Mouse (Mus musculus): ENCODE data around the gene Fchsd2. TPM values are rescaled to one million over a fixed set of nuclear protein-coding genes. Genes with fewer than 3 reads are reported as not detected.

The Fchsd2 gene
- 1 to 10 TPM; 4.4 to 4.8 TPM for total RNA-seq (2021)
- long read RNA-seq, experiment 1, partial matches to known transcripts: 0 of 3 reads
- long read RNA-seq, experiment 1, other reads (novel, unspliced or antisense): 1 of 3 reads
- long read RNA-seq, experiment 2, partial matches to known transcripts: 2 of 2 reads
- long read RNA-seq, experiment 2, other reads (novel, unspliced or antisense): 0 of 2 reads

DNA sequence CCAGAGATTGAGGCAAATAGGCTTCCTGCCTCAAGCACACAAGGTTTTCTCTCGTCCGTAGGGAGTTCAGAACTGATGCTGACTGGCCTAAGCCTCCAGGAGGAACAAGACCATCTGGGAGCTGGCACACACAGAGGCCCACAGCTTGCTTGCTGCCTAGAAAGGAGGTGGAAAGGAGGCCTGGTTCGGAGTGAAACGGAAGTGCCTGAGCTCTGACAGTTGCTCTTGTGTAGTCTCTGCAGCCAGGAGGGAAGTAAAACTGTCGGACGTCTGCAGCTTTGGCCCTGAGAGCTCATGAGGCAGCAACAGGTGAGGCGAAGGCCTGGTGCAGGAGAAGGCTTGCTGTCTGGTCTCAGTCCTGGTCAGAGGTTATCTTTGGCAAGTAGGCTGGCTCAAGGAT, at the start of gene Fchsd2:
TSS of gene Fchsd2 (plus strand) at position 246 of the 400 bp plus-strand sequence.
- intact Hi-C loops (cut with DNase I): no loop called here

DNA sequence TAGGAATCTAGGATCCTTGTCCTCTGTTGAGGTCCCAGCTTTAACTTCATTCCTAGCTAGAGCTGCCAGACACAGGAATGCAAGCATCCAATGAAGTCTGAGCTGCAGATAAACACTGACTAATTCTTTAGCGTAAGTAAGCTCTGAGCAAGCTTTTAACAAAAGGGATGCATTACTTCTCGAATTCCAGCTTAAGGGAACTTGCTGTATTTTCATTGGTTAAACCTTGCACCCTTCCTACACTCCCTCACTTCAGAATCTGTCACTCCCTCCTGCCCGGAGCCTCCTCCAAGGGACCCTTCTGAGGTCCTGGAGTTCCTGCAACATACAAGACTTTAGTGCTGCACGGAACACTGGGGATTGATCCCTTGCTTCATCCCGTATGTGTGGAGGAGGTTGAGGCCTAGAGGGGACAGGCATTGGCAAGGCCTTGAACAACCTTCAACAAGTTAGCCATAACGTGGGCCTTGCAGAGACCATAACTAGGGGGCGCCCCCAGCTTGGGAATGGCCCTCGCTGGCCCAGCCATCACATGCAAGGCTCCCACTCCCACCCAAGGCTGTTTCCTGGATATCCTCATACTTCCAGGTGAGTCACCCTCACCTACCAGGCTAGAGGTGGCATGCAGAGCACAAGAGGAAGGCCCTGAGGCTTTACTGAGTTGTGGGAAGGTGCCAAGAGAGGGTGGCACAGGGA, 48.7 kb upstream of the Fchsd2 start:
- intact Hi-C loops (cut with DNase I): no loop called here
- no peak for DNase-seq

More for the DNA sequence above, at the start of gene Fchsd2:
- no peak for DNase-seq

DNA sequence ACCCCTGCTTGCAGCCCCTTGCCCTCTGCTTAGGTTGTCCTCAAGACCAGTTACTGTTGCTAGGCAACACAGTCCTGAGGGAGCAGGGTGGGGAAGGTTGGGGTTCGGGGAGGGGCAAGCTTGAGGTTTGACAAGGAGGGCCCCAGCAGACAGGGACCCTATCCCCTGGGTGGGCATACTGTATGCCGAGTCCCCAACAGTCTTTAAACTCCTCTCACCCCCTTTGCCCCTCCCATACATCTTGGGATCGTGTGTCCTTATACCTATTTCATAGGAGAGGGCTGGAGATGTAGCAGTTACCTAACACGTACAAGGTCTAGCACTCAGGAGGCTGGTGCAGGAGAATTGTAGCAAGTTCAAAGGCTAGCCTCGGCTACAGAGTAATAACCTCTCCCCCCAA, 44.4 kb upstream of the Fchsd2 start:
- intact Hi-C loops (cut with DNase I): no loop called here
- DNase-seq: no peak

DNA sequence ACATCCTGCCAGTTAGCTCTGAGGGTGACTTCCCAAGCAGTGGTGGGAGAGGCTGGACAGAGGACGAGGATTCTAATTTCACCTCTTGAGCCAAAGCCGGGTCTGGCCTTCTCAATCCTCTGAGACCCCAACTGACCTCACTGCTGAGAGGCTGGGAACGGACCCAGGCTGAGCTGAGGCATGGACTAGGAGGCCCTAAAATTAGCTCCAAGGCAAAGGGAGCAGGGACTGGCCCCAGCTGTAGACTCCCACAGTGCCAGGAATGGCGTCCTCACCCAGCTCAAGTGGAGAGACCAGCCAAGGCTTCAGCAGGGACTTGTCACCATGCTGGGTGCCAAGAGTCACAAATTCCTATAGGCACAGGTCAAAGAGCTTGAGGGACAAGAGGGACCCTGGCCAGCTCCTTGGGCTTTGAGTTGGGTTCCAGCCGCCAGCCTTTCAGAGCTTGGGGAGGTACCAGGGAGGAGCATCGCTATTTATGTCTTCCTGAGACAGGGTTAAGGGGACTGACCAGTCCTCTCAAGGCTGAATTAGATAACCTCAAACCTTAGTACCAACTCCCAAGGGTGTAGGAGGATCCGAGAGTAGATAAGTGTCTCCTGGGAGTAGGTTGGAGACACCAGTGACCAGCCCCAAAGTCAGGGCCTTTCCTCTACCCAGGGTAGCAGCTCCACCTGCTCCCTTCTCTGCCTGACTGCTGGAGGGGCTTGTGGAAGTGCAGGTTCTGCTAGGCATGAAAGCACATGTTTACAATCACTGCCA, 43.2 kb upstream of the Fchsd2 start:
- intact Hi-C loops (cut with DNase I): loop anchor here (2.0 to 10.0 kb wide), 3 partner anchors 37 to 145 kb away; partner anchors contain the start of gene P2ry2
- DNase-seq: peak; percentile 70 to 79

DNA sequence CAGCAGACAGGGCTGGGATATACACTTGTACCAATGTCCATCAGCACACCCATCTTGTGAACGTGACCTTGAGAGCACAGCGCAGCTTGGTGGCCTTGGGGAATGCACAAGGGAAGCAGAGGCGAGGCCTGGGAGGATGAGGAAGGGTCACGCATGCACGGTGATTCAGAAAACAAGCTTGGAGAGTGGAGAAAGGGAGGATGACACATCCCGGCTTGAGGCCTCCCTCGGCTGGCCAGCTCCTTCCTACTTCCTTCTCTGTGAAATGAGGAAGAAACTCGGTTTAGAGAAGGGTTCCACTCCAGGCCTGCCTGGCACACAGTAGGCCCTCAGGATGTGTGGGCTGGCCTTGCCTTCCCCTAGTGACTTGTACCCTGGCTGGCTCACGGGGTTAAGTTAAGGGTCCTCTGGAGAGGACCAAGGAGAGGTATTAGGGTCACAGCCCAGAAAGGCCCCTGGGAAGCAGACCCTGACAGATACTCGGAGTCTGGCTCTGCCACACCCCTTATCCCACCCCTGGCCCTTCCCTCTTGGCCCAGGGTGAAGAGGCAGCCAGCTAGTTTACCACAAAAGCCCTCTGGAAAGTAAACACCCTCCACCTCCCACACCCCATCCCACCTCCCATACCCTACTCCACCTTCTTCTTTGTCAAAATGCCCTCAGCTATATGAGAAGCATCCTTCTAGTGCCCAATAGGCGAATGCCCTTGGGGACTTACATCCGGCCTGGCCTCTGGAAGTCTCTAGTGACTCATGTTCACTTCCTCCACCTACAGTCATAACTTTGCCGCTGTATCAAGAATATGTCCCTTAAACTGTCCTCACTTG, 41.7 kb upstream of the Fchsd2 start:
- DNase-seq: no peak
- intact Hi-C loops (cut with DNase I): loop anchor here (1.0 to 10.0 kb wide), 4 partner anchors 38 to 146 kb away; partner anchors contain the start of gene P2ry2

DNA sequence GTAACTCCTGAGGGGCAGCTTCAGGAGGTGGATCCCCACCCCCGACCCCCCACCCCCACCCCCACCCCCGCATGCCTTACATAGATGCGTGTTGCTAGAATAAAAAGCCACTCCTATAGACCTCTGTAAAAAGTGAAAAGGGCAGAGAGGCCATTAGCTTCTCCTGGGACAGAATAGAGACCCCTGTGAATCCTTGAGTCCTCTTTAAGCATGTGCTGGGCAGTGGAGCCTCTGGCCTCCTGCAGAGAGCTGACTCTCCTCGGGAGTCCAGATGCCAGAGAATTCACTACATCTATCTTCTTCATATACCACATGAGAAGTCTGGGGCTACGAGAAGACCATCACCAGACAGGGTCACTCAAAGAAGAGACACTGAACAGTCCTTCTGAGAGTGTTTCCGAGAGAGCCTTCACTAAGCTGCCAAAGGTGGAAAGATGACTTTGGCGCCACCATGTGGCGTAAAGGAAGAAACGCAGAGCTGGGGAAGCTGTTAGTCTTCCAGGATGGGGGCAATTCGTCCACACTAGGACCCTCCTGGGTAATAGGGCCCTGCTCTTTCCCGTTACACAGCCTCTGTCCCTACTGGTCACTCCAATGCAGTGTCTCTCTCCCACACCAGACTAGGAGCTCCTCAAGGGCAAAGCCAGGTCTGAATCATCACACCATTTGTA, 41.0 kb upstream of the Fchsd2 start:
- intact Hi-C loops (cut with DNase I): loop anchor here (1.0 to 10.0 kb wide), 4 partner anchors 39 to 147 kb away; partner anchors contain the start of gene P2ry2
- peak in 1 of 2 experiments; percentile 56 for DNase-seq

DNA sequence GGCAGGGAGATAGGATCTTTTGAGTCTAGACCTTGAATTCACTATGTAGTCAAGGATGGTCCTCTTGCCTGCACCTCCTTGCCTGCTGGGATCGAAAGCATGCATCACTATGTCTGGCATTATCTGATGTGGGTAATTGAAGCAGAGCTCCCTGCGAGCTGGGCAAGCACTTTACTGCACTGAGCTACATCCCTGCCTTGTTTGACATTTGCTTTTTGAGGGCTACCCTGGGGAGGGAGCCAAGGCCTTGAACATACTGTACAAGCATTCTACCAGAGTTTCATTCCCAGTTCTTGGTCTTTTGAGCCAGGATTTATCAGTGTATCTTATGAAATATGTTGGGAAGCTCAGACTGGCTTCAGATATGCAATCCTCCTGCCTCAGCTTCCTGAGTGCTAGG, 39.5 kb upstream of the Fchsd2 start:
- DNase-seq: no peak
- intact Hi-C loops (cut with DNase I): loop anchor here (10.0 kb wide), 1 partner anchor 148 kb away; no protein-coding TSS in a partner anchor

DNA sequence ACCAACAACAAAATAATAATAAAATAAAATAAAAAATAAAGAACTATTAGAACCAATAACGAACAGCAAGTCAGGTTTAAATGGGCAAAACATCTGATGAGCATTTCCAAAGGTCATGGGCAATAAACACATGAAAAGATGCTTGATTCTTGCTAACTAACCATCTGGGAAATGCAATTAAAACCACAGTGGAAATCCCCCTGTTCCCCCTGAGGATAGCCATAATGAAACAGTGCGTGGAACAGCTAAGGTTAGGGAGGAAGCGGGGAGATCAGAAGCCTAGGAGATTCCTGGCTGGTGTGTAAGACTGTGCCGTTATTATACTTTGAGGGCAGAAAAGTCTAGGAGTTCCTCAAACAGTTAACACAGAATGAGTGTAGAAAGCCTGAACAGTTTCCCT, 35.4 kb upstream of the Fchsd2 start:
- intact Hi-C loops (cut with DNase I): loop anchor here (10.0 kb wide), 1 partner anchor 153 kb away; no protein-coding TSS in a partner anchor
- no peak for DNase-seq

DNA sequence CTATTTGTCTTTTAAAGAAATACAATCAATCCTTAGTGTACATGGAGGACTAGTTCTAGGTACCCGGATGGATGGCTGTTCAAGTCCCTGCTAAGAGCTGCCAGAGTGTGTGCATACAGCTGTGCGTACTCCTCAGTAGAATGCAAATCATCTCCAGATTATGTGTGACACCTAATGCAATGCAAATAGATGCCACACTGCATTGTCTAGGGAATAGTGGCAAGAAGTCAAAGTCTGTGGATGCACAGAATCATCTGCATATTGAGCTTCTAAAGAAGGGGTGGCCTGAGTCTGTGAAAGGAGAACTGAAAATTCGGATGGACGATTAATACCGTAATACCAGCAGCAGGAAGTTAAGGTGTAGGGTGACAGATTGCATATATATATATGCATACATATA, 33.5 kb upstream of the Fchsd2 start:
- intact Hi-C loops (cut with DNase I): loop anchor here (10.0 kb wide), 1 partner anchor 154 kb away; no protein-coding TSS in a partner anchor
- no peak for DNase-seq

DNA sequence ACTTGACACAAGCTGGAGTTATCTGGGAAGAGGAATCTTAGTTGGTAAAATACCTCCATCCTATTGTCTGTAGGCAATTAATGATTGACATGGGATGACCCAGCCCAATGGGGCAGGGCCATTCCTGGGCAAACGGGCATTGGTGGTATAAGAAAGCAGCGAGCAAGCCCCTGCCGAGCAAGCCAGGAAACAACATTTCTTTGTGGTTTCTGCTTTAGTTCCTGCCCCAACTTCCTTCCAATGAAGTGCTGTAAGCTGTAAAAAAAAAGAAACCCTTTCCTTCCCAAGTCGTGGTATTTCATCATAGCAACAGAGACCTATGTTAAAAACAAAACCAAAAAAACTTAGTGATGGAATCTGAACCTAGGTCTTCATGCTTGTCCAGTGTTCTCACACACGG, 32.2 kb upstream of the Fchsd2 start:
- intact Hi-C loops (cut with DNase I): loop anchor here (5.0 kb wide), 1 partner anchor 317 kb away; no protein-coding TSS in a partner anchor
- no peak for DNase-seq

DNA sequence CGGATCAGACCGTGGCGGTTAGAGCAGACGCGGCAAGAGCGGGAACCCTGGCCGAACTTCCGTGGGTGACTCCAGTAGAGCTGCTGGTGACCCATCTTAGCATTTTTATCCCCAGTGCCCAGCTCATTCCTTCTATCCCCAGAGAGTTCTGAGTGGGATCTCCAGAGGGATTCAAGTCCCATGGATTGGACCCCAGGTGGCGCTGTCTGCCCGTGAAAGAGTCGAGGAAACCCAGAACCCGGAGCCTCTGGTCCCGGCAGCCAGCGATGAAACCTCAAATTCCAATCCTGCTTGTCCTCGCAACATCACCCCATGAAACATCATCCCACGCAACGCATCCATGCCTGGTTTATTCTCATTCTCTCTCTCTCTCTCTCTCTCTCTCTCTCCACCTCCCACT, 31.3 kb upstream of the Fchsd2 start:
- peak; percentile 80 to 85 for DNase-seq
- intact Hi-C loops (cut with DNase I): loop anchor here (1.0 to 5.0 kb wide), 3 partner anchors 169 to 316 kb away; no protein-coding TSS in a partner anchor

DNA sequence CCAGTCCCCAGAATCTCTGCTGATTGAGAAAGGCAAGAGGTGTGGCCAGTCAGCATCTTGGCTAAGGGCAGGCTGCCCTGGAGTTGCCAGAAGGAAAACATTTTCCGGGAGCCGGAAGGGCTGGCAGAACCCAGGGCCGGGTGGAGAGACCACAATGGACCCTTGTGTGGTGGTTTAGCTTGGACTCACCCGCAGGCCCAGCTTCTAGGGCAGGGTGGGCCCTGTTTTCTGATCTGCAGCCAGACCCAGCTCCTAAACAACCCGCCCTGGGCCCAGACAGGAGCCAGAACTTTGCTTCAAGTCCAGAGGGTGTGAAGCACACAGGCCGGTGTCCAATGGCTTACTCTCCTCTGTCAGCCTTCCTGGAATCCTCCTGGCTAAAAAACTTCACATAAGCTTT, 30.4 kb upstream of the Fchsd2 start:
- intact Hi-C loops (cut with DNase I): loop anchor here (2.0 to 5.0 kb wide), 2 partner anchors 47 to 315 kb away; no protein-coding TSS in a partner anchor
- DNase-seq: peak in 1 of 2 experiments; percentile 55

DNA sequence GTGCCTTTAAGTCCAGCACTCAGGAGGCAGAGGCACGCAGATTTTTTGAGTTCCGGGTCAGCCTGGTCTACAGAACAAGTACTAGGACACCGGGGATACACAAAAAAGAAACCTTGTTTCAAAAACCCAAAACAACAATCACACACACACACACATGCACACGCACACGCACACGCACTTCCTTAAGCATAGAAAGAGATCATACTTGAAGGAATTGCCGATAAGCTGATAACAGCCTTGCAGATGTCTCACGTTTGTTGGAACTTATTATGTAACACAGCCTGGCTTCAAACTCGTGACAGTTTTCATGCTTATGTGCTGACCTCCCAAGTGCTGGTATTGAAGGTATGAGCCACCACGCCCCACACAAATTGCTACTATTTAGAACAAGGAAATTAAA, 29.1 kb upstream of the Fchsd2 start:
- intact Hi-C loops (cut with DNase I): loop anchor here (2.0 to 5.0 kb wide), 2 partner anchors 45 to 314 kb away; no protein-coding TSS in a partner anchor
- no peak for DNase-seq

DNA sequence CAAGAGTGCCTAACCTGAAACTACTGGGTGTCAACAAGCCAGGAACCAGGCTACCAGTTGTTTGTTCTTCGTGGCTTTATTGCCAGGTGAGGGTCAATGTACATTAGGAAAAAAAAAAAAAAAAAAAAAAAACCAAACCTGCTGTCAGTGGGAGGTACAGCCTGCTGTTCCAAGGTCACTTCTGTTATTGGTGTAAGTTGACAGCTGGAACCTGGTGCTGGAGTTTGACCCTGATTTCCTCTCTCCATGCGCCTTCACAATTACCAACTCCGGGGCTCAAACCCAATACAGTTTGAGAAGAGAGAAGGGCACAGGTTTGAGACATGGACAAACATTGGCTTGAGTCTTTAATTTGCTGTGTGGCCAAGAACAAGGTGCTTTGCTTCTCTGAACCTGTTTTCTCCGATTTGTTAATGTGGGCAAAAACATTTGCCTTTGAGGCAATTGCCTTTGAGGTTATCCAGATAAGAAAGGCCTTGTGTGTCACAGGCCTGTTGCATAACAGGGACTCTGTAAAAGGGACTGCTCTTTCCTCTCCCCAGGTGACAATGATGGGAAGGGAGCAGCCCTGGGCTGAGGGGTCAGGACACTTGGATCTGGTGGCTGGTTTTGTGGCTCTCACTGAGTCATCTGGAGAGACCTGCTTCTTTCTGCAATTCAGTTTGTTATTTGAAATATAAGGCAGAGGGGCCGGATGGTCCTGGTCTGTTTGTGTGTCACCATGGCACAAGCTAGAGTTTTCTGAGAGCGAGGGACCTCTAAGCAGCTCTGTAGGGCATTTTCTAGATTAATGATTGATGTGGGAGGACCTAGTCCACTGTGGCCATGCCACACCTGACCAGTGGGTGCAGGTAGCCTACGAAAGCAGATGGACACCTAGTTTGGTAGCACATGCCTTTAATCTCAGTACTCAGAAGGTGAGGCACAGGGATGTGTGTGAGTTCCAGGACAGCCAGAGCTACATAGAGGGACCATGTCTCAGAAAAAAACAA, 27.7 kb upstream of the Fchsd2 start:
- intact Hi-C loops (cut with DNase I): loop anchor here (5.0 kb wide), 1 partner anchor 312 kb away; no protein-coding TSS in a partner anchor
- no peak for DNase-seq

DNA sequence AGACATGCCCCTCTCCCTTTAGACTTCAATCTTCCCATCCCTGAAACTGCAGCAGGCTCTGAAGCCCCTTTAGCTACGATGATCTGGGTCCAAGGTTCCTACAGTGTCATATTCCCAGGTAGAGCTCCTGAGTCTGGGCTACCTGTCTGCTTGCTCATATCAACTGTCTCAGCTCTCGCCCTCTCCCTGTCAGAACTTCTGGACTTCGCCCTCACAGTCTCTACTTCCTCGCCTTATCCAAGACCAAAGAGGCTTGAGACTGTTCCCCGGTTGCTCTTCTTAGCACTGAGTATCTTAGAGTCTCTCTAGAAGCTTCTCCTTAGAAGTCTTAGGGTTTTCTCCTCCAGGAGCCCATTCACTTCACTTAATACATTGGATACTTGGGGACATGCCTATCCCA, 26.7 kb upstream of the Fchsd2 start:
- intact Hi-C loops (cut with DNase I): no loop called here
- DNase-seq: no peak

DNA sequence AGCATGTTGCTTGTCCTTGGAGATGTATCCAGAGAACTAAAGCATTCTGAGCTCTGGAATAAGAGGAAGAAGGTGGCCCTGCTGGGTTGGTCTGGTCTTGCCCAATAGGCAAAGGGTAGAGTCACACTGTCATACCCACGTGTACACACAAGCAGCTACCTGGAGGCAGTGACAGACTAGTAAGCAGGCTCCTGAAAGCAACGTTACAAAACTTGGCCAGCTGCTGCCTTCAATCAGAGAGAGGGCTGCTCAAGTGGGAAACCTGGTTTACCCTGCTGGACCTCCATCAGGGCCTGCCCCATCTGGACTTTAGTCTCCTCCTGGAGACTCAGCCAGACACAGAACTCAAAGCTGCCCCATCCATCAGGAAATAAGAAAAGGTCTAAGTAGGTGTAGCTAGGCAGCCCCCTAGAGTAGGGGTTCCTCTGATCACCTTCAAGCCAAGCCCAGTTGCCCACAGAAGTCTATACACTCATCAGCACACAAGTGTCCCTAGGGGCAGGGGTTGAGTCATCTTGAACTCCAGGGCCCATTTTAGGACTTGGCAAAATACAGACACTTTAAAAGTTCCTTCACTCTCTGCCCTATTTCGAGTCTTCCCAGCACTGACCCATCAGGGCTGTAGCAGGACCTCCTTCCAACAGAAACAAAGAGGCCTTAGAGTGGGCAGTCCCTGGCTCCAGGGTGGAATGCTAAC, 25.9 kb upstream of the Fchsd2 start:
- no peak for DNase-seq
- intact Hi-C loops (cut with DNase I): no loop called here

DNA sequence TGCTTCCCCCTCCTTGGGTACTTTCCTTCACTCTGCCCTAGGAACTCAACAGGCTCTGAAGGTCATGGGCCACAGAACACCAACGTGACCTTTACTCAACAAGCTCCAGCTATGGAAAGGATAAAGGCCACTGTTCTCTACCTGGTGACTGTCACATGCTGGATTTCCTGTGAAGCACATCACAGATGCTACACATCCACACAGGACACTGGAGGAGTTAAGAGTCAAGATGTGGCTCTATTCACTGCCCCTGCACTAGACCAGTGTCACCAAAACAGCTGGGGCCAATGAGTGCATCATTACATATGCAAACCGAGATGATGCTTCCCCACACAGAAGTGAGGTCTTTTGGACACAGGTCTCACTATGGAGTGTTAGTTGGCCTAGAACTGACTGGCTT, 25.1 kb upstream of the Fchsd2 start:
- DNase-seq: no peak
- intact Hi-C loops (cut with DNase I): no loop called here

DNA sequence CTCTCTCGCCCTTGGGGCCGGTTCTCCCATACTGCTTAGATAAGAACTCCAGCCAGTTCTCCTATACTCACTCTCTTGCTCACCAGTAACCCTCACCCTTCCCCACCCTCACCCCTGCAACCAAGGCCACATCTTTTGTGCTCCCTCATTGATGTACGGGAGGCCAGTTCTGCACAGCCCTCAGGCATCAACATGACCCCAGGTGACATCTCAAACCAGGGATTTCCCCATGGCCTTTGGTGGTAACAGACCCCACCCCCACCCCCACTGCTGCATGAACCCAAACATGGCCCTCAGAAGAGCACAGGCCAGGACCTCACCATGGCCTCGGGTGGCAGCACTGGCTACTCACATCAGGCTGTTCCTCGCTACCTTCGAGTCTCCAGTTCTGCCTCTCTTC, 23.4 kb upstream of the Fchsd2 start:
- intact Hi-C loops (cut with DNase I): no loop called here
- no peak for DNase-seq

All from gastrocnemius, postnatal 36 days (tissue).